Mouse (Mus musculus) limb, embryonic 14.5 days (tissue): Measurements from ENCODE around the gene Ly6g6e. TPM values are rescaled to one million over a fixed set of nuclear protein-coding genes. Genes with fewer than 3 reads are reported as not detected.

Experiments used
- ATAC-seq: fragments of 200-750 bp; cut with Nextera tagmentation; 2 replicates; pipeline ENCODE4 v1.8.0; 2017; ENCODE audit warnings: low read depth, moderate number of reproducible peaks, moderate TSS enrichment; ENCODE audit not compliant: low FRiP score
- DNase-seq: peaks from one replicate; pipeline ENCODE4 v3.0.0-alpha.2; 2015; ENCODE audit warnings: low spot score
- H3K27ac ChIP-seq: fragments of 300-500 bp; sonication (generic); replicated peaks from 2 replicates; pipeline ENCODE4 v1.5.1; 2014; ENCODE audit warnings: low read depth, mild to moderate bottlenecking, low read length, moderate library complexity, mixed read lengths
- H3K27me3 ChIP-seq: fragments of 300-500 bp; sonication (generic); 2 replicates; pipeline ENCODE4 v1.6.1; 2014; ENCODE audit warnings: low read length, mixed read lengths; ENCODE audit not compliant: control insufficient read depth, insufficient read depth
- H3K36me3 ChIP-seq: fragments of 300-500 bp; sonication (generic); 2 replicates; pipeline ENCODE4 v1.6.1; 2014; ENCODE audit warnings: mild to moderate bottlenecking, low read length, moderate library complexity, mixed read lengths; ENCODE audit not compliant: control insufficient read depth, insufficient read depth
- H3K4me1 ChIP-seq: fragments of 300-500 bp; sonication (generic); 2 replicates; pipeline ENCODE4 v1.6.1; 2014; ENCODE audit warnings: antibody characterized with exemption, low read length, mixed read lengths; ENCODE audit not compliant: control insufficient read depth, insufficient read depth
- H3K4me2 ChIP-seq: fragments of 300-500 bp; sonication (generic); replicated peaks from 2 replicates; pipeline ENCODE4 v1.6.1; 2014; ENCODE audit warnings: low read depth, mild to moderate bottlenecking, low read length, moderate library complexity; ENCODE audit not compliant: severe bottlenecking
- H3K4me3 ChIP-seq: fragments of 300-500 bp; sonication (generic); replicated peaks from 2 replicates; pipeline ENCODE4 v1.5.1; 2014; ENCODE audit warnings: low read length
- H3K9ac ChIP-seq: fragments of 300-500 bp; sonication (generic); 2 replicates; pipeline ENCODE4 v1.6.1; 2014; ENCODE audit warnings: mild to moderate bottlenecking, low read depth, low read length, moderate library complexity; ENCODE audit not compliant: severe bottlenecking
- H3K9me3 ChIP-seq: fragments of 300-500 bp; sonication (generic); 2 replicates; pipeline ENCODE4 v1.6.1; 2016; ENCODE audit warnings: low read length; ENCODE audit not compliant: control insufficient read depth
- POLR2A ChIP-seq: fragments of 200-500 bp; IDR thresholded peaks from 2 replicates; pipeline ENCODE4 v1.8.0; 2012; ENCODE audit warnings: inconsistent platforms, mild to moderate bottlenecking, moderate library complexity, borderline replicate concordance; ENCODE audit not compliant: insufficient read depth, insufficient read length; ENCODE audit errors: extremely low read depth
- WGBS: fragments of 180-500 bp; shearing (Covaris S2); extraction: QIAGEN DNeasy Blood & Tissue Kit; methylation state at CpG from one replicate; pipeline ENCODE4 v1.1.7; 2014; 5-methylcytosine and 5-hydroxymethylcytosine counted together
- polyA plus RNA-seq, 2 experiments: library from polyadenylated mRNA; depleted of rRNA in 1 of 2; stranded (reverse) in 1 of 2; unstranded in 1 of 2; fragments of >200 nt; fragmentation: Nextera tagmentation in 1 of 2; extraction: Ambion mirVana in 1 of 2; gene quantifications; 2 replicates each; pipeline versions ENCODE4 v1.2.1 to v1.2.3; 2012 to 2014

Gene Ly6g6e
- polyA plus RNA-seq, 2 experiments: 14.8 to 28.4 TPM

GRCm38 (mm10) chr17:35080248-35080647, 3.5 kb downstream of the Ly6g6e start:
- H3K9ac ChIP-seq: no peak overlapping the region
- no peak for ATAC-seq
- no peaks in the 10 kb centered on the region for H3K9me3 ChIP-seq
- 49% methylated on average over 6 of the region's 6 CpGs for WGBS
- no peak for TF ChIP-seq POLR2A
- H3K4me1 ChIP-seq: peaks cover 5% of the 10 kb centered on the region; the same call in 1 of the 2 replicates
- no peaks in the 10 kb centered on the region for H3K36me3 ChIP-seq
- DNase-seq: no peak
- no peak overlapping the region for H3K4me3 ChIP-seq
- H3K27ac ChIP-seq: no peak overlapping the region
- no peaks in the 10 kb centered on the region for H3K27me3 ChIP-seq
- H3K4me2 ChIP-seq: no peak overlapping the region

DNA sequence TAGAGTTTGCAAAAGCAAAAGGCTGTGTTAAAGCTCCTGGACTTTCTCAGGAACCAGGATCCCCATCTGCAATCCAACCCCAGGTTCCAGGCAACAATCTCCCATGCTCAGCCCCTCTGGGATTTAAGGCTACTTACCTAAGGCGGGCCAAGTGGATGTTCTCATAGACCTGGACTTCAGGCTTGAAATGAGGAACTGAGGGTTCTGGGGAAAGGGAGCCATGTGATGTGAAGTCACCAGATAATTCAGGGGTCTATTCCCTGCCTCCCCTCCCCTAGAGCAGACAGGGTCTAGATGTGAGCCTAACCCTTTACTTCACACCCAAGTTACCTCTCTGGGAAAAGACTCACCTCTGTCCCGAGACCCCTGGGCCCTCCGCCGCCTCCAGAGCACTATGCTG, 4.0 kb downstream of the Ly6g6e start:
- no peaks in the 10 kb centered on the region for H3K27me3 ChIP-seq
- DNase-seq (no peak), ATAC-seq (no peak)
- no peaks in the 10 kb centered on the region for H3K9me3 ChIP-seq
- H3K4me1 ChIP-seq: peaks cover 5% of the 10 kb centered on the region; the same call in 1 of the 2 replicates
- H3K4me3 ChIP-seq: no peak overlapping the region
- no peak for TF ChIP-seq POLR2A
- no peak overlapping the region for H3K27ac ChIP-seq
- no peak overlapping the region for H3K4me2 ChIP-seq
- H3K36me3 ChIP-seq: no peaks in the 10 kb centered on the region
- H3K9ac ChIP-seq: no peak overlapping the region
- WGBS: 94% methylated on average over 4 of the region's 4 CpGs

- TF ChIP-seq POLR2A: no peak
- Histone ChIP-seq H3K27ac (no peak overlapping the region), H3K4me1 (peaks cover under 1% of the 10 kb centered on the region; the same call in 1 of the 2 replicates), H3K4me3 (no peak overlapping the region), H3K9ac (no peak overlapping the region), H3K27me3 (no peaks in the 10 kb centered on the region), H3K9me3 (no peaks in the 10 kb centered on the region), H3K36me3 (no peaks in the 10 kb centered on the region), H3K4me2 (no peak overlapping the region)
- ATAC-seq: no peak
- 80% methylated on average over 16 of the region's 16 CpGs for WGBS
- DNase-seq: no peak
These were observed 6.3 kb downstream of the Ly6g6e start for GRCm38 (mm10) chr17:35082841-35083576.

- ATAC-seq: no peak
These were observed 7.3 kb downstream of the Ly6g6e start for GRCm38 (mm10) chr17:35083929-35084497.

DNA sequence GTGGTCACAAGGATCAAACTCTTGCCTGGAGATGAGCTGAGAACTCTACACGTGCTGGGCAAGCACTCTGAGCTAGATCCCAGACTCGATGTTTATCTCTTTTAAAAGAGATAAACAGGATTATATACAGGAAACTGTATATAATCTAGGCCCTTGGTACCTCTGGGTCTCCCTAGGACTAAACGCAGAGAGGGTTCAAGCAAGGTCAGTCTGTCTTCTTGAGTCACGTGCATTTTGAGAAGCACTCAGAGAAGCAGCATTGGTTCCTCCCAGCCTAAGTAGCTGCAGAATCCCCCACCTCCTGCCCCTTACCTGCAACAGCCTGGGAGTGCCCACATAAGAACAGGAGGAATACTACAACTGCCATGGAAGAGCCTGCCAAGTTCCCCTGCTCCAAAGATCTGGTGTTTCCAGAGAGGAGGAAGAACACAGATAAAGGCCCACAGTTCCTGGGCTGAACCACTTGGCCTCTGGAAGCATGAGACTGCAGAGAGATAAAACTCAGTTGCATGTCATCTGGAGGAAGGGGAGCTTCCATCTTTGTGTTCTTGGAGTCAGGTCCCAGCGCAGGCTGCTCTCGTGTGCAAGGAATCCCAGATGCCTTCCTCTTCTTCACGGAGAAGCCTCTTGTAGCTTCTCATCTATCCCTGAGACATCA, 8.6 kb downstream of the Ly6g6e start, which contains the start of gene Ly6g6f:
Gene Ly6g6f (minus strand): TSS at position 403 of the 658 bp plus-strand sequence.
- Histone ChIP-seq H3K9ac (no peak within 1 kb of the TSS), H3K9me3 (no peaks in the 10 kb centered on the region), H3K36me3 (no peaks in the 10 kb centered on the region), H3K4me2 (no peak within 1 kb of the TSS), H3K27ac (no peak within 1 kb of the TSS), H3K4me1 (peaks cover 5% of the 10 kb centered on the region), H3K4me3 (no peak within 1 kb of the TSS), H3K27me3 (no peaks in the 10 kb centered on the region)
- WGBS: 70% methylated on average over 7 of the region's 7 CpGs
- no peak for ATAC-seq
- no peak for TF ChIP-seq POLR2A
- DNase-seq: no peak

More at GRCm38 (mm10) chr17:35083929-35084497, 7.3 kb downstream of the Ly6g6e start:
- no peak overlapping the region for H3K4me2 ChIP-seq
- no peaks in the 10 kb centered on the region for H3K36me3 ChIP-seq
- DNase-seq: no peak
- no peaks in the 10 kb centered on the region for H3K27me3 ChIP-seq
- no peak overlapping the region for H3K4me3 ChIP-seq
- no peak for TF ChIP-seq POLR2A
- WGBS: 83% methylated on average over 3 of the region's 3 CpGs
- H3K9ac ChIP-seq: no peak overlapping the region
- H3K9me3 ChIP-seq: no peaks in the 10 kb centered on the region
- H3K4me1 ChIP-seq: no peaks in the 10 kb centered on the region
- no peak overlapping the region for H3K27ac ChIP-seq
